Mouse (Mus musculus) lung, postnatal 0 days (tissue): ENCODE measurements around the gene Btbd18. TPM values are rescaled to one million over a fixed set of nuclear protein-coding genes. Genes with fewer than 3 reads are reported as not detected.

Source experiments
- ATAC-seq: fragments of 200-750 bp; cut with Nextera tagmentation; 2 replicates; pipeline ENCODE4 v1.8.0; 2017; ENCODE audit warnings: moderate library complexity
- DNase-seq: peaks from one replicate; pipeline ENCODE4 v3.0.0-alpha.2; 2016; ENCODE audit warnings: low spot score
- H3K27ac ChIP-seq: fragments of 300-500 bp; sonication (generic); 2 replicates; pipeline ENCODE4 v1.5.1; 2014; ENCODE audit warnings: antibody characterized with exemption, mild to moderate bottlenecking, low read length, mixed read lengths
- H3K27me3 ChIP-seq: fragments of 300-500 bp; sonication (generic); replicated peaks from 2 replicates; pipeline ENCODE4 v1.6.1; 2014; ENCODE audit warnings: low read length, mixed read lengths; ENCODE audit not compliant: insufficient read depth
- H3K36me3 ChIP-seq: fragments of 300-500 bp; sonication (generic); 2 replicates; pipeline ENCODE4 v1.6.1; 2014; ENCODE audit warnings: low read length, mixed read lengths; ENCODE audit not compliant: insufficient read depth
- H3K4me1 ChIP-seq: fragments of 300-500 bp; sonication (generic); 2 replicates; pipeline ENCODE4 v1.6.1; 2014; ENCODE audit warnings: antibody characterized with exemption, low read depth, low read length, mixed read lengths; ENCODE audit not compliant: insufficient read depth
- H3K4me2 ChIP-seq: fragments of 300-500 bp; sonication (generic); replicated peaks from 2 replicates; pipeline ENCODE4 v1.6.1; 2014; ENCODE audit warnings: low read depth, mild to moderate bottlenecking, low read length, moderate library complexity, mixed read lengths
- H3K4me3 ChIP-seq: fragments of 300-500 bp; sonication (generic); 2 replicates; pipeline ENCODE4 v1.5.1; 2014; ENCODE audit warnings: low read depth, low read length
- H3K9ac ChIP-seq: fragments of 300-500 bp; sonication (generic); replicated peaks from 2 replicates; pipeline ENCODE4 v1.6.1; 2014; ENCODE audit warnings: low read depth, mild to moderate bottlenecking
- H3K9me3 ChIP-seq: fragments of 300-500 bp; sonication (generic); 2 replicates; pipeline ENCODE4 v1.6.1; 2016; ENCODE audit warnings: low read length, mixed read lengths
- CTCF ChIP-seq: IDR thresholded peaks from 2 replicates; pipeline ENCODE4 v1.5.1; 2016; ENCODE audit warnings: antibody characterized with exemption, mild to moderate bottlenecking
- EP300 ChIP-seq: IDR thresholded peaks from 2 replicates; pipeline ENCODE4 v1.6.1; 2016; ENCODE audit warnings: antibody characterized with exemption, mild to moderate bottlenecking, control low read depth
- WGBS: fragments of 180-500 bp; shearing (Covaris S2); extraction: QIAGEN DNeasy Blood & Tissue Kit; methylation state at CpG from one replicate; pipeline ENCODE4 v1.1.7; 2014; 5-methylcytosine and 5-hydroxymethylcytosine counted together
- polyA plus RNA-seq: library from polyadenylated mRNA; unstranded; fragments of >200 nt; fragmentation: Nextera tagmentation; extraction: Ambion mirVana; gene quantifications from 2 replicates; pipeline ENCODE4 v1.2.1, GENCODE M21; 2015

Gene Btbd18
- polyA plus RNA-seq, 1 experiment from 2014 or later: 0.06 TPM

GRCm38 (mm10) chr2:84653354-84653753 is 5.5 kb upstream of the Btbd18 start:
- Histone ChIP-seq H3K4me2 (no peak overlapping the region), H3K4me1 (no peaks in the 10 kb centered on the region; the same call in 1 of the 2 replicates), H3K27me3 (no peaks in the 10 kb centered on the region), H3K36me3 (no peaks in the 10 kb centered on the region), H3K9ac (no peak overlapping the region), H3K9me3 (no peaks in the 10 kb centered on the region), H3K27ac (no peak overlapping the region), H3K4me3 (no peak overlapping the region)
- DNase-seq: no peak
- no peak for ATAC-seq
- peak; percentile 56 for TF ChIP-seq CTCF
- TF ChIP-seq EP300: no peak

- DNase-seq (no peak), ATAC-seq (no peak)
- H3K27ac ChIP-seq: no peak overlapping the region
- WGBS: 58% methylated on average over 1 of the region's 1 CpGs
- no peak overlapping the region for H3K4me3 ChIP-seq
- H3K9me3 ChIP-seq: no peaks in the 10 kb centered on the region
- no peak for TF ChIP-seq EP300
- no peak for TF ChIP-seq CTCF
- H3K4me2 ChIP-seq: no peak overlapping the region
- H3K27me3 ChIP-seq: no peaks in the 10 kb centered on the region
- H3K4me1 ChIP-seq: no peaks in the 10 kb centered on the region; the same call in 1 of the 2 replicates
- no peak overlapping the region for H3K9ac ChIP-seq
- H3K36me3 ChIP-seq: no peaks in the 10 kb centered on the region
These were observed 3.0 kb upstream of the Btbd18 start for GRCm38 (mm10) chr2:84655864-84656263.

- Histone ChIP-seq H3K36me3 (no peaks in the 10 kb centered on the region), H3K27me3 (no peaks in the 10 kb centered on the region), H3K27ac (no peak overlapping the region), H3K4me2 (no peak overlapping the region), H3K9ac (no peak overlapping the region), H3K4me1 (no peaks in the 10 kb centered on the region), H3K9me3 (no peaks in the 10 kb centered on the region), H3K4me3 (no peak overlapping the region)
- 60% methylated on average over 3 of the region's 3 CpGs for WGBS
- peak; percentile 63; the same call in 1 of the 2 replicates for ATAC-seq
- DNase-seq: peak; percentile 82
- TF ChIP-seq EP300 (no peak), CTCF (peak; percentile 83)
These were observed 1.4 kb downstream of the Btbd18 start for GRCm38 (mm10) chr2:84660253-84660652.

- 38% methylated on average over 2 of the region's 2 CpGs for WGBS
- no peaks in the 10 kb centered on the region for H3K36me3 ChIP-seq
- 0 out of 2 replicates have a peak, but pooled peaks have one; percentile 34 for ATAC-seq
- H3K9ac ChIP-seq: no peak overlapping the region
- TF ChIP-seq CTCF (peak; percentile 70), EP300 (no peak)
- H3K27me3 ChIP-seq: no peaks in the 10 kb centered on the region
- H3K9me3 ChIP-seq: no peaks in the 10 kb centered on the region
- H3K4me3 ChIP-seq: no peak overlapping the region
- H3K4me1 ChIP-seq: no peaks in the 10 kb centered on the region
- no peak overlapping the region for H3K4me2 ChIP-seq
- H3K27ac ChIP-seq: no peak overlapping the region
- DNase-seq: peak; percentile 72
These were observed 4.0 kb downstream of the Btbd18 start for GRCm38 (mm10) chr2:84662866-84663265.

- WGBS: 26% methylated on average over 12 of the region's 12 CpGs
- Histone ChIP-seq H3K4me1 (no peaks in the 10 kb centered on the region), H3K9me3 (no peaks in the 10 kb centered on the region), H3K4me2 (no peak overlapping the region), H3K27me3 (no peaks in the 10 kb centered on the region), H3K36me3 (no peaks in the 10 kb centered on the region), H3K9ac (no peak overlapping the region), H3K4me3 (no peak overlapping the region), H3K27ac (peak overlapping the region; percentile 32; the same call in 1 of the 2 replicates)
- ATAC-seq (peak; percentile 43), DNase-seq (peak; percentile 61)
- no peak for TF ChIP-seq CTCF
- no peak for TF ChIP-seq EP300
These were observed 7.2 kb downstream of the Btbd18 start for GRCm38 (mm10) chr2:84666081-84666480.

- TF ChIP-seq CTCF (no peak), EP300 (no peak)
- Histone ChIP-seq H3K4me2 (peak overlapping the region; percentile 64), H3K27me3 (no peaks in the 10 kb centered on the region), H3K36me3 (no peaks in the 10 kb centered on the region), H3K9me3 (no peaks in the 10 kb centered on the region), H3K4me3 (peak overlapping the region; percentile 90), H3K27ac (peak overlapping the region; percentile 88), H3K4me1 (no peaks in the 10 kb centered on the region), H3K9ac (peak overlapping the region; percentile 74)
- under 1% methylated on average over 38 of the region's 39 CpGs for WGBS
- DNase-seq (peak; percentile 72), ATAC-seq (peak; percentile 74)
These were observed 11.1 kb downstream of the Btbd18 start for GRCm38 (mm10) chr2:84669828-84670568.
